Mouse (Mus musculus) midbrain, postnatal 0 days (tissue): ENCODE data around the gene Tmem179. TPM values are rescaled to one million over a fixed set of nuclear protein-coding genes. Genes with fewer than 3 reads are reported as not detected.

Experiments
- ATAC-seq: fragments of 200-750 bp; cut with Nextera tagmentation; 2 replicates; pipeline ENCODE4 v1.8.0; 2017; ENCODE audit warnings: moderate number of reproducible peaks, mild to moderate bottlenecking, moderate TSS enrichment, moderate library complexity; ENCODE audit not compliant: low FRiP score
- DNase-seq: peaks from one replicate; pipeline ENCODE4 v3.0.0-alpha.2; 2015; ENCODE audit warnings: low spot score
- H3K27ac ChIP-seq: fragments of 300-500 bp; sonication (generic); 2 replicates; pipeline ENCODE4 v1.5.1; 2014; ENCODE audit warnings: low read depth, mild to moderate bottlenecking, low read length, mixed read lengths
- H3K27me3 ChIP-seq: fragments of 300-500 bp; sonication (generic); 2 replicates; pipeline ENCODE4 v1.6.1; 2014; ENCODE audit warnings: low read length, control low read depth, mixed read lengths; ENCODE audit not compliant: insufficient read depth
- H3K36me3 ChIP-seq: fragments of 300-500 bp; sonication (generic); 2 replicates; pipeline ENCODE4 v1.6.1; 2014; ENCODE audit warnings: low read length, control low read depth, mixed read lengths; ENCODE audit not compliant: insufficient read depth
- H3K4me1 ChIP-seq: fragments of 300-500 bp; sonication (generic); 2 replicates; pipeline ENCODE4 v1.6.1; 2014; ENCODE audit warnings: mild to moderate bottlenecking, control low read depth, antibody characterized with exemption, low read length, mixed read lengths; ENCODE audit not compliant: insufficient read depth
- H3K4me2 ChIP-seq: fragments of 300-500 bp; sonication (generic); 2 replicates; pipeline ENCODE4 v1.6.1; 2014; ENCODE audit warnings: low read depth, mild to moderate bottlenecking, low read length, mixed read lengths; ENCODE audit not compliant: poor library complexity, severe bottlenecking
- H3K4me3 ChIP-seq: fragments of 300-500 bp; sonication (generic); 2 replicates; pipeline ENCODE4 v1.5.1; 2014; ENCODE audit warnings: low read depth, mild to moderate bottlenecking, low read length, moderate library complexity
- H3K9ac ChIP-seq: fragments of 300-500 bp; sonication (generic); replicated peaks from 2 replicates; pipeline ENCODE4 v1.6.1; 2014; ENCODE audit warnings: mild to moderate bottlenecking, low read length, moderate library complexity, mixed read lengths; ENCODE audit not compliant: poor library complexity, severe bottlenecking
- H3K9me3 ChIP-seq: fragments of 300-500 bp; sonication (generic); 2 replicates; pipeline ENCODE4 v1.6.1; 2016; ENCODE audit warnings: low read length, control low read depth
- CTCF ChIP-seq: IDR thresholded peaks from 2 replicates; pipeline ENCODE4 v1.5.1; 2016; ENCODE audit warnings: antibody characterized with exemption, mild to moderate bottlenecking
- WGBS: fragments of 180-500 bp; shearing (Covaris S2); extraction: QIAGEN DNeasy Blood & Tissue Kit; methylation state at CpG from one replicate; pipeline ENCODE4 v1.1.7; 2014; 5-methylcytosine and 5-hydroxymethylcytosine counted together
- polyA plus RNA-seq: library from polyadenylated mRNA; unstranded; fragments of >200 nt; fragmentation: Nextera tagmentation; extraction: Ambion mirVana; gene quantifications from 2 replicates; pipeline ENCODE4 v1.2.1, GENCODE M21; 2015
- total RNA-seq: library from RNA; depleted of rRNA; stranded (reverse); fragments of >200 nt; gene quantifications from 2 replicates; pipeline ENCODE4 v1.2.3, GENCODE M21; 2014

The Tmem179 gene
- total and polyA plus RNA-seq, 2 experiments from 2014 or later: 118 to 124 TPM

DNA sequence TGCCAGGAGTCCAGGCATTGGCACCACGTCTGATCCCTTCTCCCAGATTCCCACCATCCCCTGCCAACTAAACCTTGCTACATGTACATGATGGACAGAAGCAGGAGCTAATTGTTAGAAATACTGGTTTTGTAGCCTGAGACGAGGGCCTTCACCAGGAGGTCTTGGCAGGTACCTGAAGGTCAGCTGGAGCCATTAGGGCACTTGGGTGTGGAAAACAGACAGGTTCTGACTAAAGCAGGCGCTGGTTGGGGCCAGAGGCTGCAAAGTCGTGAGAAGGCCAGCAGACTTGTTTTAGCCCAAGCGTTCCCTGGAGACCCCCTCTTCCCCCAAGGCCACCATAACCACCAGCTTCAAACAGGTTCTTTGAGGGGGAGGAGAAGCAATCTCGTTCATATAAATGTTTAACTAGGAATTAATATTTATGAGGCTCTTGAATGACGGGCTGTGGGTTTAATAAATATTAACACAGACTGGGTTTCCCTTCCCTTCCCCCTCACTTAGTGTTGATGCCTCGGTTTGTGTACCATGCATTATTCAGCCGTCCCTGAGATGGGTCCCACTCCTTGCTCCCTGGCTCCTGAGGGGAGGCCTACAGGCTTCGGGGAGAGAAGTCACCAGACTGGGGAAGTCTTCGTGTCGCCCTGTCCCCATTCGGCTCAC, 25.8 kb upstream of the Tmem179 start:
- peaks cover 10% of the 10 kb centered on the region; the same call in 1 of the 2 replicates for H3K4me1 ChIP-seq

DNA sequence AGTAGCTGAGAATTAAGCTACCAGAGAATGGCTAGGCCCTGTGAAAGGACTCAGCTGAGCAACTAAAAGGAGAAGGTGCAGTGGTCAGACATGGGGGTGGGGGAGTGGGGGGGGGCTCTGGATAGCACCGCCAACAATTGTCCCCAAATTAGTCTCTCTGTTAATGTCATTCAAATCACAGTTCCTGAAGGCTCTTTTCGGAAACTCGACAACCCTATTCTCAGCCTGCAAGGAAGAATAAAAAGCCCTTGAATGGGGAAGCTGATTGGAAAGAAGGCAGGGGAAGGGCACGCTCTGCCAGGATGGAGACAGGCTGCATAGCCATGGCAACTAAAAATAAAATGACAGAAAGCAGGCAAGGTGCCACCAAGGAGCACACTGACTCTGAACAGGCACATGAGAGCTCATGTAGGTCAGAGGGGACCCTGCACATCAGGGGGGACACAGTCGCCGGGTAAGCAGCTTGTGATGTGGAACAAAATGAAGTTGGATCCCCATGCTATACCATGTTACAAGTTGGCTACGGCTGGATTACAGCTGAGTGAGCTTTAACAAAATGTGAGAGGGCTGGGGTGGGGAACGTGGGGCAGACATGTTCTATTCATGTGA, 25.0 kb upstream of the Tmem179 start:
- H3K27me3 ChIP-seq: peaks cover 3% of the 10 kb centered on the region; the same call in 1 of the 2 replicates
- WGBS: 17% methylated on average over 8 of the region's 8 CpGs
- H3K36me3 ChIP-seq: no peaks in the 10 kb centered on the region
- H3K9me3 ChIP-seq: no peaks in the 10 kb centered on the region
- peaks cover 10% of the 10 kb centered on the region; the same call in 1 of the 2 replicates for H3K4me1 ChIP-seq
- ATAC-seq: peak; percentile 48; the same call in 1 of the 2 replicates
- H3K27ac ChIP-seq: peak overlapping the region; percentile 57; the same call in 1 of the 2 replicates
- no peak overlapping the region for H3K4me3 ChIP-seq
- H3K4me2 ChIP-seq: no peak overlapping the region
- peak; percentile 78 for DNase-seq
- TF ChIP-seq CTCF: no peak
- H3K9ac ChIP-seq: no peak overlapping the region

More for the DNA sequence above, 25.8 kb upstream of the Tmem179 start:
- ATAC-seq (no peak; the same call in 1 of the 2 replicates), DNase-seq (no peak)
- H3K9me3 ChIP-seq: no peaks in the 10 kb centered on the region
- H3K9ac ChIP-seq: no peak overlapping the region
- H3K27ac ChIP-seq: 0 out of 2 replicates have a peak overlapping the region, but pooled peaks have one; percentile 57
- H3K4me3 ChIP-seq: no peak overlapping the region
- peaks cover 3% of the 10 kb centered on the region; the same call in 1 of the 2 replicates for H3K27me3 ChIP-seq
- H3K36me3 ChIP-seq: no peaks in the 10 kb centered on the region
- TF ChIP-seq CTCF: no peak
- no peak overlapping the region for H3K4me2 ChIP-seq
- WGBS: 27% methylated on average over 13 of the region's 13 CpGs

- DNase-seq: no peak
- Histone ChIP-seq H3K9me3 (no peaks in the 10 kb centered on the region), H3K4me2 (no peak overlapping the region), H3K36me3 (no peaks in the 10 kb centered on the region), H3K27ac (0 out of 2 replicates have a peak overlapping the region, but pooled peaks have one; percentile 39), H3K4me1 (peaks cover 10% of the 10 kb centered on the region; the same call in 1 of the 2 replicates), H3K9ac (no peak overlapping the region), H3K4me3 (no peak overlapping the region), H3K27me3 (peaks cover 3% of the 10 kb centered on the region; the same call in 1 of the 2 replicates)
- 89% methylated on average over 12 of the region's 12 CpGs for WGBS
- ATAC-seq: no peak
- no peak for TF ChIP-seq CTCF
Observed at GRCm38 (mm10) chr12:112540321-112540720, 23.8 kb upstream of the Tmem179 start.

- 85% methylated on average over 7 of the region's 7 CpGs for WGBS
- ATAC-seq (no peak), DNase-seq (no peak)
- TF ChIP-seq CTCF: no peak
- Histone ChIP-seq H3K9me3 (no peaks in the 10 kb centered on the region), H3K9ac (no peak overlapping the region), H3K36me3 (no peaks in the 10 kb centered on the region), H3K4me3 (no peak overlapping the region), H3K27ac (no peak overlapping the region), H3K27me3 (peaks cover 2% of the 10 kb centered on the region; the same call in 1 of the 2 replicates), H3K4me1 (peaks cover 6% of the 10 kb centered on the region; the same call in 1 of the 2 replicates), H3K4me2 (no peak overlapping the region)
Observed at GRCm38 (mm10) chr12:112539466-112539965, 23.0 kb upstream of the Tmem179 start.

- Histone ChIP-seq H3K4me1 (peaks cover 6% of the 10 kb centered on the region; the same call in 1 of the 2 replicates), H3K4me2 (no peak overlapping the region), H3K9ac (no peak overlapping the region), H3K27ac (no peak overlapping the region), H3K36me3 (no peaks in the 10 kb centered on the region), H3K27me3 (no peaks in the 10 kb centered on the region), H3K4me3 (no peak overlapping the region), H3K9me3 (no peaks in the 10 kb centered on the region)
- no peak for TF ChIP-seq CTCF
- WGBS: 91% methylated on average over 9 of the region's 9 CpGs
- DNase-seq (no peak), ATAC-seq (no peak)
Observed at GRCm38 (mm10) chr12:112538356-112538755, 21.8 kb upstream of the Tmem179 start.

GRCm38 (mm10) chr12:112537233-112537632, 20.7 kb upstream of the Tmem179 start:
- Histone ChIP-seq H3K27ac (no peak overlapping the region), H3K36me3 (no peaks in the 10 kb centered on the region), H3K9me3 (no peaks in the 10 kb centered on the region), H3K27me3 (no peaks in the 10 kb centered on the region), H3K9ac (no peak overlapping the region), H3K4me1 (peaks cover 3% of the 10 kb centered on the region; the same call in 1 of the 2 replicates), H3K4me3 (no peak overlapping the region), H3K4me2 (no peak overlapping the region)
- DNase-seq (no peak), ATAC-seq (no peak)
- no peak for TF ChIP-seq CTCF
- 79% methylated on average over 6 of the region's 6 CpGs for WGBS
